Mouse (Mus musculus): ENCODE results near the gene Eya3.

- TF ChIP-seq POLR2A (IDR thresholded peaks at IDR 0.05; ENCODE audit: extremely low read depth, insufficient read depth, low read length) (no peak), CTCF (IDR thresholded peaks at IDR 0.05; ENCODE audit: low read depth, low read length) (no peak)
Observed at GRCm38 (mm10) chr4:132706885-132707284, 68.1 kb downstream of the Eya3 start.
